Mouse (Mus musculus) layer of hippocampus, adult 8-10 months (tissue): ENCODE data around the gene Fuz. TPM values are rescaled to one million over a fixed set of nuclear protein-coding genes. Genes with fewer than 3 reads are reported as not detected.
A peak's percentile ranks its signal among the peaks of the same experiment; 100 is the strongest.
"Not testable (repeated sequence)": the region's sequence is repeated elsewhere in the genome, so short reads cannot be mapped to it uniquely, and the experiment has no call there.

ENCODE experiments used
- DNase-seq, 2 experiments: peaks; one replicate each; pipeline ENCODE4 v3.0.0; 2022; ENCODE audit warnings: low spot score in 2 of 2
- total RNA-seq, 4 experiments: library from RNA; stranded (reverse); gene quantifications; 2 replicates each; pipeline ENCODE4 v1.2.4; 2022

The Fuz gene
- total RNA-seq, 4 experiments from 2014 or later = 22.9 to 30.0 (median 26.7) TPM

- DNase-seq = peak in 1 of 2 experiments; percentile 61
Observed at GRCm38 (mm10) chr7:44860576-44861428, 35.1 kb upstream of the Fuz start.

GRCm38 (mm10) chr7:44861429-44861816 is 34.5 kb upstream of the Fuz start:
- DNase-seq = no peak

DNA sequence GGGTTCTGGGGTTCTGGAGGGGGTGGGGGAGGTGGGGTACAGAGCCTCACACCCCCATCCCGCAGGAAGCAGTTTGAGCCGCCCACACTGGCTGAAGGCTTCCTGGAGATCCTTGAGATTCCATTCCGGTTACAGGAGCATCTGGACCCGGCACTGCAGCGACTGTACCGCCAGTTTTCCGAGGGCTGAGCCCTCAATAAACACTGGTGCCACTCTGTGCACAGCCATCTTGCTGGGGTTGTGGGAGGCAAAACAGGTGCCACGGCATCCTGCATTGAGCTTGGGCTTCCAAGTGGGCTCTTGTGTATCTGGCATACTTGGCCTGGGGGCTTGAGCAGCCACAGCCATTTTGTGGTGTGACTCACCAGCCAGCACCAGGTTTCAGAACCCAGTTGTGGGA is 33.4 kb upstream of the Fuz start:
- no peak for DNase-seq

DNA sequence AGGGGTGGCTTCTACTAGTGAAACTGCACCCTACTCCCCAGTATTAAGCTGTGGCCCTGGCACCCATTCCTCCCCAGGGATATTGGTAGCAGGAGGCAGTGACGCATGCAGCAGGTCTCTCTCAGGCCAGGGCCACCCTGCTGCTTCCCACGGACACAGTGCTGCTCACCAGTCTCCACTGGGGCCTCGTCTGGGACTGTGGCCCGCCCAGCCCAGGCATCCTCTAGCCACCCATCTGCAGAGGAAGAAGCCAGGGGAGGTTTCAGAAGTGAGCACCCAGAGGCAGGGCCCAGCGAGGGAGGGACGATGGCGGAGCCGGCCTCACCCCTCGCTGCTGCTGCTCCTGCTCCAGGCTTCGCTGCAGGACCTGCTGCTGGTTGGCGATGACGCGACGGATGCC is 32.7 kb upstream of the Fuz start:
- DNase-seq = no peak

- no peak for DNase-seq
Observed at GRCm38 (mm10) chr7:44863982-44864494, 31.8 kb upstream of the Fuz start.

DNA sequence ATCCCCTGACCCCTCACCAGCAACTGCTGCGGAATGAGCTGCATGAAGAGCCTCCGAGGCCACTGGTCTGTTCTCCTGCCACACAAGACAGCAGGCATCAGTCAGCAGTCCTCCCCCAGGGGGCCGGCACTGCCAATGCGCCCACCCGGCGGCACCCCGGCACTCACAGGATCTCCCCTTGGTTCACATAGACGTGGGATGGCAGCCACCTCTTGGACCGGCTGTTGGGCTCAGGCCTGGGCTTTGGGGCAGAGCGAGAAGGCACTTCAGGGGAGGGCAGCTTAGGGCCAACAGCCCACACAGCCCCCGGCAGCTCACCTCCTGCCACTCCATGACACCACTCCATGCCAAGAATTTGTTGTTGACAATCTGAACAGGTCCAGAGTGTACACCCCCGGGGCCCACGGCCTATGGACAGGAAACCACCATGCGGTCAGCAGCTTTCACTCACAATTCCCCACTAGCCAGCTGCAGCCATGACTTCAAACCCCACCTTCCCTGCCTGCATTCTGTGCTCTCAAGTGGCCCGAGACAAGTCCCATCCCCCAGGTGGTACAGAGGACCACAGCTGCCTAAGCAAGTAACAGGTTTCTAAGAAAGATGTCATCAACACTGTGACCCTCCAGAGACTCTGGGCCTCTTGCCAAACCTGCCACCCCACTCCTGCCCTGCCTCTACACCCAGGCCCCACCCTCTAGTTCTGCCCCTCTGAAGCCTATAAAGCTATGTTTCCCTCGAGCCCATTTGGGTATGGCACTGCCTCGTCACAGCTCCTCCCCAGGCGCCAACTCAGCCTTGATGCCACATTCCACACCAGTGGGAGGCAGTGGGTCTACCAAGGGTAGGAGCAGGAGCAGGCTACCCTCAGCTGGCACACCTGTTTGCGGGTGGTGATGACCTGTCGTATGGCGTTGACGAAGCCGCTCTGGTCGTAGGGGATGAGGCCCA is 31.0 kb upstream of the Fuz start:
- DNase-seq = no peak

- no peak for DNase-seq
Observed at GRCm38 (mm10) chr7:44866276-44867009, 29.4 kb upstream of the Fuz start.

GRCm38 (mm10) chr7:44867010-44867702 is 28.7 kb upstream of the Fuz start:
- DNase-seq = no peak

- DNase-seq = no peak
Observed at GRCm38 (mm10) chr7:44867802-44868201, 28.1 kb upstream of the Fuz start.

- no peak for DNase-seq
Observed at GRCm38 (mm10) chr7:44868465-44868864, 27.4 kb upstream of the Fuz start.

- no peak for DNase-seq
Observed at GRCm38 (mm10) chr7:44868919-44869696, 26.8 kb upstream of the Fuz start.

GRCm38 (mm10) chr7:44869697-44870528 is 26.0 kb upstream of the Fuz start, which contains the start of gene Ptov1:
Gene Ptov1, minus strand, starts transcription at chr7:44869788.
- peak; percentile 96 to 98 for DNase-seq

DNA sequence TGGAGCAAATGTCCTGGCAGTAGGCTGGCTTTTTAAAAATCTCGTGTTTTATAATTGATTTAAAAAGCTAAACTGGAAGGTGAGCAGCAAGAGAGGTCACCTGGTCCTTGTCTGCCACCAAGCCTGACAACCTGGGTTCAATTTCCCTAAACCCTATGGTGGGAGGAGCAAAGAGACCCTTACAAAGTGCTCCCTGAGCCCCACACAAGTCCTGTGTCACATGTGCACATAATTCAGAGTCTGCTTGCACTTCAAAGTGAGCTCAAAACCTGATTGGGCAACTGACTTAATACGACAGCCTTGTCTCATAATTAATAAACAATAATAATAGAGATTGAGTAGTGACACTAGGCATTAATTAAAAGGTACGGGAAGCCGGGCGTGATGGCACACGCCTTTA is 25.3 kb upstream of the Fuz start:
- DNase-seq = no peak

- no peak for DNase-seq
Observed at GRCm38 (mm10) chr7:44871181-44871580, 24.7 kb upstream of the Fuz start.

GRCm38 (mm10) chr7:44871774-44872173 is 24.1 kb upstream of the Fuz start:
- not testable (repeated sequence) for DNase-seq

DNA sequence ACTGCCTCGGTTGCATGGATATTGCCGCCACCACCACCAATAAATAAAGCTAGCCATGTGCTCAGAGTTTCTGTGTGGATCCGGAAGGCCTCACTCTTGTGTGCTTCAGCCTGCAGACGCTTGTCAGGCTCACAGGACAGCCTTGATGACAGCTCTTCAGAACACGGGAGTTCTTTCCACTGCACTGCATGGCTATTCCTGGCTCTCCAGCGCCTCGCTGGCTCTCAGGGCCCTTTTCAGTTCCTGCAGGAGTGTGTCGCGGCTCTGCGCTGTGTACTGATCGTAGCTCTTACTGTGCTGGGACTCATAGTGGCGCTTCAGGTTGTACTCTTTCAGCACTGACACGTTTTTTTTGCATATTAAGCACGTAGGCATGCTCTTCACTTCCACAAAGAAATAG is 18.0 kb upstream of the Fuz start:
- no peak for DNase-seq

- DNase-seq = no peak
Observed at GRCm38 (mm10) chr7:44883036-44883435, 12.8 kb upstream of the Fuz start.

- no peak for DNase-seq
Observed at GRCm38 (mm10) chr7:44884637-44885036, 11.2 kb upstream of the Fuz start.

GRCm38 (mm10) chr7:44886964-44887363 is 8.9 kb upstream of the Fuz start:
- DNase-seq = no peak
